Mouse (Mus musculus) thymus, adult 2 months (tissue): ENCODE data around the gene Slc12a5. TPM values are rescaled to one million over a fixed set of nuclear protein-coding genes. Genes with fewer than 3 reads are reported as not detected.
A peak's percentile ranks its signal among the peaks of the same experiment; 100 is the strongest.

Experiments
- DNase-seq: peaks from one replicate; pipeline ENCODE4 v3.0.0; 2021
- H3K27ac ChIP-seq: fragments of 200-500 bp; 2 replicates; pipeline ENCODE4 v1.5.1; 2012; ENCODE audit warnings: low read length, control low read depth; ENCODE audit not compliant: control insufficient read depth, insufficient read depth
- H3K27me3 ChIP-seq: fragments of 200-500 bp; 2 replicates; pipeline ENCODE4 v1.6.1; 2012; ENCODE audit warnings: mild to moderate bottlenecking, low read length, moderate library complexity, mixed read lengths; ENCODE audit not compliant: control insufficient read depth, insufficient read depth
- H3K36me3 ChIP-seq: fragments of 200-500 bp; 2 replicates; pipeline ENCODE4 v1.6.1; 2012; ENCODE audit warnings: mild to moderate bottlenecking, low read length, moderate library complexity; ENCODE audit not compliant: control insufficient read depth, insufficient read depth
- H3K4me1 ChIP-seq: fragments of 200-500 bp; replicated peaks from 2 replicates; pipeline ENCODE4 v1.6.1; 2012; ENCODE audit warnings: low read length; ENCODE audit not compliant: control insufficient read depth, insufficient read depth
- H3K4me3 ChIP-seq: fragments of 200-500 bp; 2 replicates; pipeline ENCODE4 v1.5.1; 2012; ENCODE audit warnings: mild to moderate bottlenecking, low read length, control low read depth, moderate library complexity; ENCODE audit not compliant: control insufficient read depth, insufficient read depth
- CTCF ChIP-seq: fragments of 200-500 bp; IDR thresholded peaks from 2 replicates; pipeline ENCODE4 v1.5.1; 2012; ENCODE audit warnings: mild to moderate bottlenecking, control low read depth, low read length, moderate library complexity, borderline replicate concordance; ENCODE audit not compliant: control insufficient read depth, poor library complexity, insufficient read depth; ENCODE audit errors: extremely low read depth
- POLR2A ChIP-seq: fragments of 200-500 bp; IDR thresholded peaks from 2 replicates; pipeline ENCODE4 v1.6.1; 2012; ENCODE audit warnings: mild to moderate bottlenecking, low read length, control low read depth, moderate library complexity; ENCODE audit not compliant: control insufficient read depth, poor library complexity, insufficient read depth; ENCODE audit errors: extremely low read depth
- WGBS: fragments of 180-500 bp; shearing (Covaris S2); methylation state at CpG from one replicate; pipeline ENCODE4 v1.1.7; 2018; 5-methylcytosine and 5-hydroxymethylcytosine counted together
- polyA plus RNA-seq: library from polyadenylated mRNA; depleted of rRNA; stranded (reverse); fragments of >200 nt; gene quantifications from 2 replicates; pipeline ENCODE4 v1.2.3, GENCODE M21; 2012; rRNA removed

Slc12a5 gene
- polyA plus RNA-seq = 0.70 and 1.3 TPM in 2 replicates

DNA sequence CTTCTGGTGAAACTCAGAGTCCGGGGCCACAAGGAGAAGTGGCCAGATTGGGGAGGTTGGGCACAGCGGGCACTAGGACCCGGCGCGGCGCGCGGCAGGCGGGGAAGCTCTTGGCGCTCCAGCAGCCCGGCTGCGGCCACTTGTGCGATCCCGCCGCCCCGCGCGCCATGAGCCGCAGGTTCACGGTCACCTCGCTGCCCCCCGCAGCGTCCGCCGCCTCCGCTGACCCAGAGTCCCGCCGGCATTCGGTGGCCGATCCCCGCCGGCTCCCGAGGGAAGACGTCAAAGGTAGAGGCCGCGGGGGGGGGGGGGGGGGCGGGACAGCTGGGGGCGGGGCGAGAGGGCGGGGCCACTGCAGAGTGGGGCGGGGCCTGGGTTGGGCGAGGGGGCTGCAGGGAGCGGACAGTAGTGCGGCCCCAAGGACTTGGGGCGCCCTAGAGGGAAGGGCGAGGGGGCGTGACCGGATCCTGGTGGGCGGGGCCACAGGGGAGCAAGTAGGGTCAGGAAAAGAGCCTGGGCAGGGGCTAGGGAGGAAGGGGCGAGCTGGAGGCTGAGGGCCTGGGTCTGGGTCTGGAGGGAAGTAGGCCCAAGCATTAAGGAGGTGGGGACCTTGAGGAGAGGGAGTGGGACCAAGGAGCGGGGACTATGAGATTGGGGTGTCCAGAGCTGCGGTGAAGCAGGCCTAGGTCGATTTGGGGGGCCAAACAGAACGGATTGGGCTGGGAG, at the start of gene Slc12a5:
Slc12a5 (plus strand) TSS at position 87 of the 726 bp plus-strand sequence.
- Histone ChIP-seq H3K27ac (no peak within 1 kb of the TSS), H3K27me3 (no peaks in the 10 kb centered on the region; the same call in 1 of the 2 replicates), H3K36me3 (no peaks in the 10 kb centered on the region), H3K4me1 (peaks cover 3% of the 10 kb centered on the region), H3K4me3 (peak within 1 kb of the TSS; percentile 44)
- TF ChIP-seq POLR2A (no peak), CTCF (no peak)
- peak; percentile 41 for DNase-seq
- WGBS = 6% methylated on average over 43 of the region's 54 CpGs

DNA sequence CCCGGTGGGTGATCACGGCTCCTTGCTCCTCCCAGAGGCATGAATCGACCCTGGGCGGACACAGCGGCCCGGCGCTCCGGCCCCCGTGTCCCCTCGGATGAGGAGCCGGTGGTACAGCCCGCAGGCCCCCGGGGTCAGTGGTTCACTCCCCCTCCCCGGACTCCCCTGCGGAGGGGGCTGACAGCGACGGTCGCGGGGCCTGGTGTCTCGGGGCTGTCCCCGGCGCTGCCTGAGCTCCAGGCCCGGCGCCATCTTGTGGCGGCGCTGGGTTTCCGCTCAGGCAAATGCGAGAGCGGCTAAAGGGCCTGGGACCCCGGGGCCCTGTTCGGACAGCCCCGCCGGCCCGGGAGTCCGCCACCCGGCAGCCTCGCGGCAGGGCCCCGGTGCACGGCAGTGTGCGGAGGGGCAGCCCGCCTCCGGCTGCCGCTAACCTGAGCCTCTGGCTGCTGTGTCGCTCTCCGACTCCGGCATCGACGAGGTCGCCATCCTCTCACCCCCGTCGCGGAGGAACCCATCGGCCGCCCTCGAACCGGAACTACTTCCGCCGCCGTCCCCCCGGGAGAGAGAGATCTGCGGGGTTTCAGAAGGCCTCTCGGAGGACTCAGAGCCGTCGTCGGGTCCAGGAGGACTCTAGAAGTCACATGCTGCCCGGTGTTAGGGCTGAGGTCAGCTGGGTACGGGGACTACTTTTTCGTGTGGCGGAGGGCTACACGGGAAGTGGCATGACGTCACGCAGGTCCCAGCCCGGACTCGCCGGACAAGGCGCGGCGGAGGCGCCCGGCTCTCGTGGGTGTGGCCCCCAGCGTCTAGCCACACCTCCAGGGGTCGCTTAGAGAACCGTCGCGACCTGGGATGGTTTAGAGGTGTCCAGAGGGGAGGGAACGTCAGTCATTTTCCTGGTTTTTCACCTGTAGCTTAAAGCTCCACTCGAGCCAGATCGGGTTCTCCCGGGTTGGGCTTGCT, 49.2 kb upstream of the Slc12a5 start, which contains the start of gene Zfp335:
Zfp335 (minus strand) TSS at position 672 of the 963 bp plus-strand sequence.
- Histone ChIP-seq H3K4me3 (peak within 1 kb of the TSS; percentile 66), H3K27ac (peak within 1 kb of the TSS; percentile 88), H3K36me3 (peaks cover 25% of the 10 kb centered on the region), H3K27me3 (no peaks in the 10 kb centered on the region), H3K4me1 (peaks cover 39% of the 10 kb centered on the region)
- WGBS = under 1% methylated on average over 91 of the region's 91 CpGs
- TF ChIP-seq CTCF = no peak
- TF ChIP-seq POLR2A = peak; percentile 68; the same call in 1 of the 2 replicates
- DNase-seq = peak; percentile 89

DNA sequence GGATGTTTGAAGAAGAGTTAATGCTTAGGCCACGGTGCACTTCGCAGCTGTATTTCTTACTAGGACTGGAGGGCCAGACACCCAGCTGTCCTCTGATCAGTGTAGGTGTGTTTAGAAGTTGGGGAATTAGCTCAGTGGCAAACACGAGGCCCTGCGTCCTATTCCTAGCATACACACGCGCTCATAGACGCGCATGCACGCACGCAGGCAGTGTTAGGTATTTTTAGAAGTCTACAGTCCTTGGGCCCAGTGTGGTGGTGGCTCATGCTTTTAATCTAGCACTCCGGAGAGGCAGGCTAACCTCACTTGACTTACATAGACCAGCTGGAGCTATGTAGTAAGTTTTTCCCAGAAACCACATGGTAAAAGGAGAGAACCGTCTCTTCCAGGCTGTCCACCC, 48.5 kb upstream of the Slc12a5 start:
- no peak for DNase-seq
- Histone ChIP-seq H3K36me3 (peaks cover 19% of the 10 kb centered on the region), H3K4me3 (peak overlapping the region; percentile 66), H3K4me1 (peaks cover 39% of the 10 kb centered on the region), H3K27ac (peak overlapping the region; percentile 88), H3K27me3 (no peaks in the 10 kb centered on the region)
- 3% methylated on average over 12 of the region's 12 CpGs for WGBS
- no peak for TF ChIP-seq POLR2A
- TF ChIP-seq CTCF = no peak

DNA sequence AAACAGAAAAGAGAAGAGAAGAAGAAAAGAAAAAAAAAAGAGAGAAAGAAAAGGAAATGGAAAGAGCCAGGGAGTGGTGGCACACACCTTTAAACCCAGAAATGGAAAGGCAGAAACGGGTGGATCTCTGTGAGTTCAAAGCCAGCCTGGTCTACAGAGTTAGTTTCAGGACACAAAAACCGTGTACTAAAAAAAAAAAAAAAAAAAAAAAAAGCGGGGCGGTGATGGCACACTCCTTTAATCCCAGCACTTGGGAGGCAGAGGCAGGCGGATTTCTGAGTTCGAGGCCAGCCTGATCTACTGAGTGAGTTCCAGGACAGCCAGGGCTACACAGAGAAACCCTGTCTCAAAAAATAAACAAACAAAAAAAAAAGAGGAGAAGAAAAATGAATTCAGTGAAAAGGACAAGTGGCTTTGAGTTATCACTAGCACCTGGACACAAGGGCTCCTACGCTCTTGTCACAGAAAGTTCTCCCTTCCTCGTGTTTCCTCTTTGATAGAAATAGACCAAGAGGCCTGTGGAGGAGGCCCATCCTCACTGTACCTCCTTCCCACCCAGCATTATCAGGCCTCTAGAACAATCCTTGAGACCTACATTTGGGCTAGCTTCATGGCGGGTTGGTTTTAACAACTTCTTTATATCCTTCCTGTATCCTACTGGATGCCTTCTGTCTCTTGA, 47.7 kb upstream of the Slc12a5 start:
- no peak for DNase-seq
- H3K4me1 ChIP-seq = peaks cover 40% of the 10 kb centered on the region
- H3K4me3 ChIP-seq = no peak overlapping the region
- TF ChIP-seq POLR2A (no peak), CTCF (no peak)
- H3K27ac ChIP-seq = peak overlapping the region; percentile 88
- H3K36me3 ChIP-seq = peaks cover 11% of the 10 kb centered on the region
- no peaks in the 10 kb centered on the region for H3K27me3 ChIP-seq
- 59% methylated on average over 7 of the region's 9 CpGs for WGBS

DNA sequence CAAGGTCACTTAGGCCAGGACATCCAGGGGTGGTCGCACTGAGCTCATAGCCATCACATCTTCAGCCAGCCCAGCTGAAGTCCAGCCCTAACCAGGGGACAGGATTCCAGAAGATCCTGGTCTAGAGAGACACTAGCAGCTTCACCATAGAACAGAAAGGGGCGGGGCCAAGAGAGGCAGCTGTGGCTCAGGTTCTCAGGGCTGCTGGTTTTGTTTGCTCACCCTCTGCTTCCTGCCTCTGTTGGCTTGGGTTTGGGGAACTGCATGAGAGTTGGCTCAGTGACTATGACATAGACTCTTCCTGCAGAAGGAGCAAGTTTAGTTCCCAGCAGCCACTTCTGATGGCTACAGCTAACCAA, 47.2 kb upstream of the Slc12a5 start:
- no peak overlapping the region for H3K4me3 ChIP-seq
- DNase-seq = peak; percentile 89

DNA sequence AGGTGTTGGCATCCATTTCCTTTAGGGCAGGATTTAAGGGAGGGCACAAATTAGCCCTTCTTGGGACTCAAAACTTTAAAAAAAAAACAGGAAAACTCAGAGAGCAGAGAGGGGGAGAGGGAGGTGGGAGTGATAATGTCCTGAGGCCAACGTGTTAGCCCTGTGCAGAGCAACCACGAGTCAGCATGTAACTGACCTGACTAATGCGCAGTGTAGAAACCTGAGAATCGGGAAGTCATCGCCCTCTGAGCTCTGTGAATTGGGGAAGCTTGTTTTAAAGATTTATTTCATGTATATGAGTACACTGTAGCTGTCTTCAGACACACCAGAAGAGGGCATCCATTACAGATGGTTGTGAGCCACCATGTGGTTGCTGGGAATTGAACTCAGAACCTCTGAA, 43.8 kb upstream of the Slc12a5 start:
- no peak for TF ChIP-seq CTCF
- TF ChIP-seq POLR2A = no peak
- H3K4me3 ChIP-seq = no peak overlapping the region
- DNase-seq = no peak
- peaks cover 26% of the 10 kb centered on the region for H3K4me1 ChIP-seq
- H3K27ac ChIP-seq = no peak overlapping the region
- peaks cover 9% of the 10 kb centered on the region for H3K36me3 ChIP-seq
- H3K27me3 ChIP-seq = no peaks in the 10 kb centered on the region
- WGBS = 46% methylated on average over 5 of the region's 5 CpGs

More for the DNA sequence above, 47.2 kb upstream of the Slc12a5 start:
- TF ChIP-seq POLR2A (no peak), CTCF (no peak)
- Histone ChIP-seq H3K27ac (peak overlapping the region; percentile 87), H3K27me3 (no peaks in the 10 kb centered on the region), H3K36me3 (peaks cover 6% of the 10 kb centered on the region), H3K4me1 (peaks cover 40% of the 10 kb centered on the region)
- 22% methylated on average over 2 of the region's 2 CpGs for WGBS
